Mouse (Mus musculus) fat pad, adult 2 months (tissue): ENCODE measurements around the gene Rffl.
"Not testable (repeated sequence)": the region's sequence is repeated elsewhere in the genome, so short reads cannot be mapped to it uniquely, and the experiment has no call there.

Experiments used
- DNase-seq: peaks from one replicate; pipeline ENCODE4 v3.0.0-alpha.2; 2011; ENCODE audit warnings: low read depth, low spot score; ENCODE audit errors: extremely low read depth

Rffl gene

GRCm38 (mm10) chr11:82846938-82847337 lies 24.1 kb downstream of the Rffl start:
- DNase-seq: no peak

GRCm38 (mm10) chr11:82846079-82846436 lies 25.0 kb downstream of the Rffl start:
- no peak for DNase-seq

- DNase-seq: no peak
Measured at GRCm38 (mm10) chr11:82845415-82846078, 25.5 kb downstream of the Rffl start.

- no peak for DNase-seq
Measured at GRCm38 (mm10) chr11:82844771-82845414, 26.1 kb downstream of the Rffl start.

GRCm38 (mm10) chr11:82838511-82838910 lies 32.5 kb downstream of the Rffl start:
- DNase-seq: no peak

- DNase-seq: no peak
Measured at GRCm38 (mm10) chr11:82837848-82838247, 33.2 kb downstream of the Rffl start.

DNA sequence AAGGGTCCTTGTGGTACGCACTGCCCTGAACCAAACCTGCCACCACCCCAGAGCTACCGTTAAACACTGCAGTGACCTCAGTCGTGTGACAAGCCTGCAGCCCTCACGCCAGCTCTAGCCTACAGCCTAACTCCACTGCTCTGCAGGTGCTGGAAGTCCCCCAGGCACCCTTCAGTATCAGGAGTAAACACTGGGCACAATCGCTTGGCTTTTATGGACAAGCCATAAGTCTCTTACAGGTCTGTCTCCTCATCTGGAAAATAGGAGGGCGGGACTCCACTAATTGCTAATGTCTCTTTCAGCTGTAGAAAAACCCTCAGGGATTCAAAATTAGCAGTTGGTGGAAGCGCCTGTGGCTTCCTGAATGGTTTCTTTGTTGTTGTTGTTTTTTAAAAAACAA lies 33.8 kb downstream of the Rffl start:
- DNase-seq: no peak

GRCm38 (mm10) chr11:82835616-82836432 lies 35.2 kb downstream of the Rffl start:
- DNase-seq: no peak

- not testable (repeated sequence) for DNase-seq
Measured at GRCm38 (mm10) chr11:82834359-82834758, 36.7 kb downstream of the Rffl start.

DNA sequence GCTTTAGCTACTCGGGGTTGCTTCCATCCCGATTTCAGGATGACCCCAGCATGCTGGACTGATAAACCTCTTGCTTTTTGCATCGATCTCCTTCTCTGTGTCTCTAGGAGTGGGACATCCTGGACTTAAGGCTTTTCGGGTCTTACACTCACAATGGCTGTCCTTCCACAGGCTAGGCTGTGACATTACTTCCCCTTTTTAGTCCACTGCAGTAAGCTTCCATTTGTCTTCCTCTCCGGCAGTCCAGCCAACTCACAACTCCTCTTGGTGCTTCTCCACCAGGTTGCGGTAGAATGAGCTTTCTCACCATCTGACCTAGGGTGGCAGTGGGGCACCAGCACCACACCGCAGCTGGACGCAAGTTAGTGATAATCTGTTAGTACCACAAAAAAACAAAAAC lies 37.1 kb downstream of the Rffl start:
- DNase-seq: no peak

GRCm38 (mm10) chr11:82832402-82832801 lies 38.6 kb downstream of the Rffl start:
- DNase-seq: not testable (repeated sequence)

GRCm38 (mm10) chr11:82831008-82831893 lies 39.8 kb downstream of the Rffl start:
- no peak for DNase-seq

DNA sequence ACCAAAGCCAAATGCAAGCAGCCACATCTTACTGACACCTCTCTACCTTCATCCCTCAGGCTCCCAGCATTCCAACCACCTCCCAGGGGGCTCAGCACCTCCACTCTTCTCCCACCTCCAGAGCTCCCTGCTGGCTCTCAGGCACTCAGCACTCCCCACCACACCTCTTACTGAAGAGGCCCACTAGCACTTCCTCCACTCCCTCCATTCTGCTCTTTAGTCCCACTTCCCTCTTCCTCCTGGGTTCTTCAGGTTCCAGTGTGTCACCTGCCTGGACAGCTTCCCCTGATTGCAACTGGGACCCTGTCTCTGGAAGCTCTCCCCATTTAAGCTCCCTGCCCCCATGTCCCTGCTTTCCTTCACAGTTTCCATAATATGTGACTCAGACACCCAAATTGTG lies 44.2 kb downstream of the Rffl start:
- no peak for DNase-seq

GRCm38 (mm10) chr11:82820788-82821456 lies 50.1 kb downstream of the Rffl start:
- DNase-seq: no peak

GRCm38 (mm10) chr11:82819350-82819749 lies 51.7 kb downstream of the Rffl start:
- DNase-seq: peak; percentile 45

DNA sequence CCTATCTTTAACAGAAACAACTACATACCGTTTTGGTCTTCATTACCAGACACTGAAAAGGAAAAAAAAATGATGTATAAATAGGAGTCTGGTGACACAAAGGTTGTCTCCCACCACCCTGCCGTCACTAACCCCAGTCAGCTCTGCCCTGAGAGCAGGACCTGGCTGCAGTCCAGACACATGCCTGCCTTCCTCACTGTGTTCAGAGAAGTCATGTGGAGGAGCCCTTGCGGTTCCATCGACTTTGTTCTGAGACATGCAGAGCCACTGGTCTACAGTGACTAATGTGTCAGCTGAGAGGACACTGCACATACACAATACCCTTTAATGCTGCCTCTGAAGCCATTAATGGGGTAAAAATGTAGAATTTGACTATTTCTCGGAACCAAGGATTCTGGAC lies 62.5 kb downstream of the Rffl start:
- no peak for DNase-seq

- DNase-seq: no peak
Measured at GRCm38 (mm10) chr11:82807370-82807769, 63.6 kb downstream of the Rffl start.

DNA sequence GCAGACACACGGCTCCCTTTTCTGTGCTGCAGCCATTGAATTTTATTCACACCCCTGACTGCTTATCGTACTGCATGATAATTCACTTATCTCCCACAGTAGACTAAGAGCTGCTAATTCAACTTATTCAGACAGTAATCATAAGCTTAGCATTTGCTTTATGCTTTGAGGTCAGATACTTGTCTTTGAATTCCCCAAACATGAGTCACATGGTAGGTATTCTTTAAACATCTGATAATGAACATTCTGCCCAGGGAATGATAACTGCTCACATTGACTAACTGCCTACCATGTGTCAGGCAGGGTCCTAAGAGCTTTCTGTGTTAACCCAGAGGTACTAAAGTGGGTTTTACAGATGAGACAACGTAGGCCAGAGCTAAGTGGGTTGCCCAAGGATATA lies 64.4 kb downstream of the Rffl start:
- no peak for DNase-seq

DNA sequence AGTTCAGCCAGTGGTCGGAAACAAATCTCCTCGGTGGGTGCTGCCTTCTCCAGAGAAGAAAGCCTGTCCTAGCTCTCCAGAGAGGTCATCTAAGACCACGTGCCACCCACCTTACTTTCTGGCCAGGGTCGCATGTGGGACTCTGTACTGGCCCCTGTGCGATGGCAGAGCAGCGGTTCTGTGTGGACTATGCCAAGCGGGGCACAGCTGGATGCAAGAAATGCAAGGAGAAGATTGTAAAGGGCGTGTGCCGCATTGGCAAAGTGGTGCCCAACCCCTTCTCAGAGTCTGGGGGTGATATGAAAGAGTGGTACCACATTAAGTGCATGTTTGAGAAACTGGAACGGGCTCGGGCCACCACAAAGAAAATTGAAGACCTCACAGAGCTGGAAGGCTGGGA lies 87.6 kb downstream of the Rffl start:
- DNase-seq: no peak

DNA sequence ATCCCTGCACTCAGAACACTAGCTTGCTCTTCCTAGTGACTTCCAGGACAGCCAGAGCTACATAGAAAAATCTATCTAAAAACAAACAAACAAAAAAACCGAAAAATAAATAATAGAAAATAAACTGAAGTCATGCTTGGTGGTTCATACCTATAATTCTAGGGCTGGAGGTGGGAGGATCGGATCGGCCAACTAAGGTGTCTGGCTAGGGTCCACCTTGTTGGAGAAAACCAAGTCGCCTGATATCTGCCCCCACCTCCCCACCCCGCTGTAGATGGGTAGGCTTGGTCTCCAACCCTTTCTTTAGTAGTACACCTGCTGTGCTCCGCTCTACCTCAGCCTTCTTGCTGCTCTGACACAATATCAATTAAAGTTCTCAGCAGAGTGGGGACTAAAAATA lies 88.8 kb downstream of the Rffl start:
- DNase-seq: no peak
